Mouse (Mus musculus): ENCODE measurements around the gene Tssc4.

GRCm38 (mm10) chr7:143067897-143068296 lies 1.2 kb upstream of the Tssc4 start:
- TF ChIP-seq CTCF (IDR thresholded peaks at IDR 0.05; ENCODE audit: low read depth) (no peak), EP300 (IDR thresholded peaks at IDR 0.05; ENCODE audit: low read depth) (no peak)
